Mouse (Mus musculus) kidney, adult 2 months (tissue): ENCODE measurements around the gene Hsd17b6. TPM values are rescaled to one million over a fixed set of nuclear protein-coding genes. Genes with fewer than 3 reads are reported as not detected.

Experiments
- DNase-seq: peaks from one replicate; pipeline ENCODE4 v3.0.0; 2021
- H3K27ac ChIP-seq: fragments of 200-500 bp; 2 replicates; pipeline ENCODE4 v1.5.1; 2012; ENCODE audit warnings: low read depth, low read length, control low read depth, inconsistent platforms; ENCODE audit not compliant: insufficient read depth
- H3K27me3 ChIP-seq: fragments of 200-500 bp; replicated peaks from 2 replicates; pipeline ENCODE4 v1.6.1; 2012; ENCODE audit warnings: mild to moderate bottlenecking, moderate library complexity, low read length, inconsistent platforms; ENCODE audit not compliant: control insufficient read depth, insufficient read depth
- H3K36me3 ChIP-seq: fragments of 200-500 bp; 2 replicates; pipeline ENCODE4 v1.6.1; 2012; ENCODE audit warnings: mild to moderate bottlenecking, moderate library complexity, low read length, inconsistent platforms; ENCODE audit not compliant: control insufficient read depth, insufficient read depth
- H3K4me1 ChIP-seq: fragments of 200-500 bp; 2 replicates; pipeline ENCODE4 v1.6.1; 2011; ENCODE audit warnings: low read length; ENCODE audit not compliant: control insufficient read depth, insufficient read depth
- H3K4me3 ChIP-seq: fragments of 200-500 bp; 2 replicates; pipeline ENCODE4 v1.5.1; 2011; ENCODE audit warnings: mild to moderate bottlenecking, low read depth, low read length, control low read depth; ENCODE audit not compliant: insufficient read depth
- CTCF ChIP-seq: fragments of 200-500 bp; conservative IDR thresholded peaks from 2 replicates; pipeline ENCODE4 v1.5.1; 2011; ENCODE audit warnings: low read depth, mild to moderate bottlenecking, control low read depth, low read length, moderate library complexity, mixed read lengths; ENCODE audit not compliant: insufficient read depth, insufficient read length
- POLR2A ChIP-seq: fragments of 200-500 bp; IDR thresholded peaks from one replicate; pipeline ENCODE4 v1.6.1; 2011; ENCODE audit warnings: low read depth, low read length, control low read depth
- WGBS: fragments of 180-500 bp; shearing (Covaris S2); methylation state at CpG from one replicate; pipeline ENCODE4 v1.1.7; 2018; 5-methylcytosine and 5-hydroxymethylcytosine counted together
- polyA plus RNA-seq: library from polyadenylated mRNA; depleted of rRNA; stranded (reverse); fragments of >200 nt; gene quantifications from 2 replicates; pipeline ENCODE4 v1.2.3, GENCODE M21; 2012

Hsd17b6 gene
- polyA plus RNA-seq, 1 experiment, result not detected

DNA sequence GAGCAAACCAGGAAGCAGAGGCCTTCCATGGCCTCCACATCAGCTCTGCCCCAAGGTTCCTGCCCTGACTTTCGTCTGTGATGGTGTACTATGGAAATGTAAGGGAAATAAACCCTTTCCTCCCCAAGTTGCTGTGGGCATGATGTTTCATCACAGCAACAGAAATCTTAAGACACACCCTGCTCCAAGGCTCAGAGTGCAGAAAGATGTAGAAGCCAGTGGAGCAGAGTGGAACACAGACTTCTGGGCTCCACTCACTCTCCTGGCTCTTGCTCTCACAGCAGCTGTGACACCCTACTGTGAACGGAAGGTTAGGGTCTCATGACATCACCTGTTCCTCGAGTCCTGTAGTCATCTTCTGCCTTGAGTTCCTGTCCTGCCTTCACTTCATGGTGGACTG is 43.4 kb downstream of the Hsd17b6 start:
- no peak for DNase-seq
- H3K27ac ChIP-seq, result no peak overlapping the region
- H3K27me3 ChIP-seq, result no peaks in the 10 kb centered on the region
- no peaks in the 10 kb centered on the region; the same call in 1 of the 2 replicates for H3K4me1 ChIP-seq
- no peaks in the 10 kb centered on the region for H3K36me3 ChIP-seq
- H3K4me3 ChIP-seq, result no peak overlapping the region
- TF ChIP-seq POLR2A (no peak), CTCF (no peak)
- 66% methylated on average over 3 of the region's 3 CpGs for WGBS

DNA sequence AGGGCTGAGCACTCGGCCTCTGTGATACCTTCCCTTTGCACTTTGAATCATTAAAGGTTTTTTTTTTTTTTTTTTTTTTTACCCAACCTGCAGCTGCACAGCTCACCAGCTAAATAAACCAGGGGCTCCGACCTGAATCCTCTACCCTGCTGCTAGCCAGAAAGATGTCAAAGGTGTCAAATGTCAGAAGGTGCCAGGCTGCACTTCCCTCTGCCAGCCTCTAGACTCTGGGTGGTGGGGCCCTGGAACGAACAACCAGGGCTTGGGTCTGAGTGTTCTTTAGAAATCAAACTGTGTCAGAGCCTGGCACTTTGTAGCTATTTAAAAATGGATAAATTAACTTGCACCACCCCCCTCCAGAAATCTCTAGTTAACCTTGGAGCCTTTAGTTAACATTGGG is 45.0 kb downstream of the Hsd17b6 start:
- H3K36me3 ChIP-seq, result no peaks in the 10 kb centered on the region
- H3K27ac ChIP-seq, result peak overlapping the region; percentile 52; the same call in 1 of the 2 replicates
- no peaks in the 10 kb centered on the region; the same call in 1 of the 2 replicates for H3K4me1 ChIP-seq
- 39% methylated on average over 3 of the region's 3 CpGs for WGBS
- no peaks in the 10 kb centered on the region for H3K27me3 ChIP-seq
- H3K4me3 ChIP-seq, result no peak overlapping the region
- no peak for TF ChIP-seq CTCF
- no peak for TF ChIP-seq POLR2A
- peak; percentile 46 for DNase-seq

- H3K27ac ChIP-seq, result no peak overlapping the region
Observed at GRCm38 (mm10) chr10:127959161-127959679, 48.2 kb downstream of the Hsd17b6 start.

GRCm38 (mm10) chr10:127956168-127956816 is 51.1 kb downstream of the Hsd17b6 start:
- H3K4me3 ChIP-seq, result no peak overlapping the region
- DNase-seq, result peak; percentile 71
- no peaks in the 10 kb centered on the region for H3K27me3 ChIP-seq
- H3K27ac ChIP-seq, result no peak overlapping the region
- H3K36me3 ChIP-seq, result no peaks in the 10 kb centered on the region
- H3K4me1 ChIP-seq, result no peaks in the 10 kb centered on the region
- 54% methylated on average over 16 of the region's 16 CpGs for WGBS
- peak; percentile 70 for TF ChIP-seq CTCF
- TF ChIP-seq POLR2A, result no peak

More at GRCm38 (mm10) chr10:127959161-127959679, 48.2 kb downstream of the Hsd17b6 start:
- TF ChIP-seq POLR2A (no peak), CTCF (no peak; the same call in 1 of the 2 replicates)
- H3K4me3 ChIP-seq, result no peak overlapping the region
- H3K4me1 ChIP-seq, result no peaks in the 10 kb centered on the region
- H3K36me3 ChIP-seq, result no peaks in the 10 kb centered on the region
- WGBS, result 93% methylated on average over 7 of the region's 7 CpGs
- DNase-seq, result no peak
- no peaks in the 10 kb centered on the region for H3K27me3 ChIP-seq

GRCm38 (mm10) chr10:127955034-127955433 is 52.4 kb downstream of the Hsd17b6 start:
- H3K27ac ChIP-seq, result no peak overlapping the region
- no peak for DNase-seq
- WGBS, result 77% methylated on average over 4 of the region's 4 CpGs

DNA sequence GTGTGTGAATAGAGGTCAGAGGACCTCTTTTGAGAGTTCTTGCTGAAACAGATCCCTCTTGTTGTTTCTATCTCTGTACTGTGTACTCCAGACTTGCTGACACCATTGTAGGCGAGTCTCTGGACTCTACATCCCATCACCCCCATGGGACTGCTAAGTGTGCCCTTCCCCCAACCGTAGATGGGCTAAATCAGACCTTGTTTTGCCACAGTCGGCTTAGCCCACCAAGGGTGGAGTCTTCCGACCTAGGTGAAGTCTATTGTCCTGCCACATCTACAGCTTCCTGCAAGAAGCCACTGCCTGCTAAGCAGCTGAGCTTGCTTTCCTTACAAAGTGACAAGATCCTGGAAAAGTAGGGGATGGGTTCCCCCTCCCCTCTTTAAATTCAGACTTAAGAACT is 55.6 kb downstream of the Hsd17b6 start:
- no peak overlapping the region for H3K4me3 ChIP-seq
- no peaks in the 10 kb centered on the region for H3K27me3 ChIP-seq
- DNase-seq, result peak; percentile 24
- TF ChIP-seq POLR2A, result no peak
- TF ChIP-seq CTCF, result no peak
- WGBS, result 62% methylated on average over 4 of the region's 4 CpGs
- H3K36me3 ChIP-seq, result no peaks in the 10 kb centered on the region
- H3K27ac ChIP-seq, result 0 out of 2 replicates have a peak overlapping the region, but pooled peaks have one; percentile 12
- no peaks in the 10 kb centered on the region; the same call in 1 of the 2 replicates for H3K4me1 ChIP-seq

More at GRCm38 (mm10) chr10:127955034-127955433, 52.4 kb downstream of the Hsd17b6 start:
- no peak for TF ChIP-seq POLR2A
- no peak for TF ChIP-seq CTCF
- Histone ChIP-seq H3K4me1 (no peaks in the 10 kb centered on the region), H3K27me3 (no peaks in the 10 kb centered on the region), H3K4me3 (no peak overlapping the region), H3K36me3 (no peaks in the 10 kb centered on the region)

GRCm38 (mm10) chr10:127951390-127951789 is 56.0 kb downstream of the Hsd17b6 start:
- Histone ChIP-seq H3K36me3 (no peaks in the 10 kb centered on the region), H3K4me3 (no peak overlapping the region), H3K27ac (no peak overlapping the region), H3K27me3 (no peaks in the 10 kb centered on the region), H3K4me1 (no peaks in the 10 kb centered on the region; the same call in 1 of the 2 replicates)
- no peak for DNase-seq
- TF ChIP-seq POLR2A, result no peak
- no peak for TF ChIP-seq CTCF
- WGBS, result 83% methylated on average over 9 of the region's 9 CpGs
